In genomic region chr1:172507001-172507400, GRCm38 (mm10) we compare ENCODE assay signal across 17 mouse cellular contexts. TPM values are rescaled to one million over a fixed set of nuclear protein-coding genes. Genes with fewer than 3 reads are reported as not detected.
DNase-seq lines count a peak whose midpoint lies in the region; ATAC-seq and TF ChIP-seq lines count a peak whose summit lies in the region.
"Had no signal": no experiment of that assay in that cellular context is flagged by ENCODE, and none has a peak within 500 bp of the region (broad histone marks: within the 10 kb centered on the region; RNA-seq: fewer than 3 reads in every experiment).

No protein-coding gene starts in this region.

- no peaks in the 10 kb centered on the region for H3K9me3 ChIP-seq in lung, embryonic 15.5 days
- H3K9me3 ChIP-seq in heart, embryonic 16.5 days (replicated peaks; ENCODE audit: control insufficient read depth, low read length) = no peaks in the 10 kb centered on the region
- H3K9me3 ChIP-seq: hindbrain, embryonic 10.5 days had no signal

- H3K4me1 ChIP-seq in lung, embryonic 15.5 days = peaks cover 74% of the 10 kb centered on the region
- peaks cover 38% of the 10 kb centered on the region for H3K4me1 ChIP-seq in heart, embryonic 16.5 days (ENCODE audit: control insufficient read depth, insufficient read depth, low read length)

- peaks cover 46% of the 10 kb centered on the region for H3K36me3 ChIP-seq in lung, embryonic 15.5 days
- peaks cover 34% of the 10 kb centered on the region for H3K36me3 ChIP-seq in heart, embryonic 16.5 days (ENCODE audit: control insufficient read depth, insufficient read depth)

- H3K4me2 ChIP-seq in lung, embryonic 15.5 days = no peak overlapping the region
- no peak overlapping the region for H3K4me2 ChIP-seq in heart, embryonic 16.5 days (ENCODE audit: low read depth, low read length)

- WGBS in lung, embryonic 15.5 days = 33% methylated on average over 5 of the region's 5 CpGs
- 49% methylated on average over 5 of the region's 5 CpGs for WGBS in heart, embryonic 16.5 days

- no peak overlapping the region for H3K27ac ChIP-seq in gastrocnemius, adult 2 months
- H3K27ac ChIP-seq in lung, embryonic 15.5 days = 0 out of 2 replicates have a peak overlapping the region, but pooled peaks have one; percentile 25
- peak overlapping the region; percentile 34; the same call in 1 of the 2 replicates for H3K27ac ChIP-seq in heart, embryonic 16.5 days (ENCODE audit: low read length)
- H3K27ac ChIP-seq: hindbrain, embryonic 10.5 days; macrophage had no signal

- H3K4me3 ChIP-seq in gastrocnemius, adult 2 months = no peak overlapping the region
- H3K4me3 ChIP-seq in lung, embryonic 15.5 days = no peak overlapping the region
- no peak overlapping the region for H3K4me3 ChIP-seq in heart, embryonic 16.5 days (ENCODE audit: low read length)
- H3K4me3 ChIP-seq: hindbrain, embryonic 10.5 days had no signal

- H3K9ac ChIP-seq in lung, embryonic 15.5 days = no peak overlapping the region
- H3K9ac ChIP-seq in heart, embryonic 16.5 days (ENCODE audit: low read length) = no peak overlapping the region
- H3K9ac ChIP-seq: forebrain, postnatal 0 days had no signal

- H3K27me3 ChIP-seq in lung, embryonic 15.5 days = no peaks in the 10 kb centered on the region
- no peaks in the 10 kb centered on the region for H3K27me3 ChIP-seq in heart, embryonic 16.5 days (ENCODE audit: control insufficient read depth, insufficient read depth, low read length)

- intact Hi-C loops in gastrocnemius, adult 2 months (cut with DNase I) = no loop called here
- intact Hi-C loops in gastrocnemius, postnatal 36 days (cut with DNase I) = no loop called here

- ATAC-seq in lung, embryonic 15.5 days (ENCODE audit: borderline replicate concordance, extremely low read depth, low FRiP score, low TSS enrichment) = peak; percentile 46; the same call in 1 of the 2 replicates
- no peak for ATAC-seq in heart, embryonic 16.5 days (replicated peaks; ENCODE audit: extremely low read depth, insufficient read depth, low FRiP score)
- 0 out of 2 replicates have a peak, but pooled peaks have one; percentile 9 for ATAC-seq in megakaryocyte, adult 5-6 weeks (ENCODE audit: poor library complexity, severe bottlenecking)
- ATAC-seq: forebrain, postnatal 0 days had no signal

- peak; percentile 33 for DNase-seq in gastrocnemius, adult 2 months
- no peak for DNase-seq in gastrocnemius, postnatal 36 days
- DNase-seq in lung, postnatal 14 days = no peak
- DNase-seq in spleen, postnatal 36 days (ENCODE audit: low spot score in 2 of 2) = no peak
- no peak for DNase-seq in cerebellum, adult 9-10 months
- DNase-seq: B cell, adult 2 months; forebrain, postnatal 0 days; layer of hippocampus, adult 9-11 months; midbrain, embryonic 14.5 days; thymus, postnatal 36 days had no signal

- TF ChIP-seq CTCF in gastrocnemius, adult 2 months (IDR thresholded peaks at IDR 0.05) = no peak

RNA-seq across cellular contexts. Expression of gene Tagln2, which starts 7.2 kb away (rescaled TPM):
- 10 to 100 TPM; 16.4 to 23.4 TPM for total RNA-seq in gastrocnemius, adult 2 months (2021)
- total RNA-seq in gastrocnemius, postnatal 36 days (2021) = 10 to 100 TPM; 20.4 to 23.5 TPM
- 541 and 580 TPM in 2 replicates for polyA plus RNA-seq in lung, embryonic 15.5 days (2015; fragmentation: Nextera tagmentation; extraction: Ambion mirVana)
- 323 and 328 TPM in 2 replicates for polyA plus RNA-seq in heart, embryonic 16.5 days (2015; fragmentation: Nextera tagmentation; extraction: Ambion mirVana)
- total RNA-seq in megakaryocyte, adult 5-6 weeks (2015) = 667 and 741 TPM in 2 replicates
- total RNA-seq in megakaryocyte, adult 5-6 weeks (2017) = 334 and 340 TPM in 2 replicates

RNA-seq across cellular contexts. Expression of gene Cfap45, which starts 13.6 kb away (rescaled TPM):
- not detected for total RNA-seq in gastrocnemius, adult 2 months (2021)
- total RNA-seq in gastrocnemius, postnatal 36 days (2021) = under 1 TPM in 1 of 2 experiments, not detected in 1; 0.33 TPM
- 8.1 and 10.7 TPM in 2 replicates for polyA plus RNA-seq in lung, embryonic 15.5 days (2015; fragmentation: Nextera tagmentation; extraction: Ambion mirVana)
- 3.0 and 3.2 TPM in 2 replicates for polyA plus RNA-seq in heart, embryonic 16.5 days (2015; fragmentation: Nextera tagmentation; extraction: Ambion mirVana)
- total RNA-seq in megakaryocyte, adult 5-6 weeks (2015) = not detected in 2 replicates
- total RNA-seq in megakaryocyte, adult 5-6 weeks (2017) = 0.11 TPM in 1 of 2 replicates, not detected in the other
- total RNA-seq: gastrocnemius, adult 8-10 months had no signal
- polyA plus RNA-seq: liver, adult 2 months had no signal

RNA-seq across cellular contexts. Expression of gene Igsf9, which starts 25.4 kb away (rescaled TPM):
- total RNA-seq in gastrocnemius, adult 2 months (2021) = under 1 TPM in 1 of 2 experiments, not detected in 1; 0.67 TPM
- under 1 TPM; 0.36 to 0.59 TPM for total RNA-seq in gastrocnemius, postnatal 36 days (2021)
- polyA plus RNA-seq in lung, embryonic 15.5 days (2015; fragmentation: Nextera tagmentation; extraction: Ambion mirVana) = 21.7 and 22.5 TPM in 2 replicates
- 3.3 and 4.8 TPM in 2 replicates for polyA plus RNA-seq in heart, embryonic 16.5 days (2015; fragmentation: Nextera tagmentation; extraction: Ambion mirVana)
- total RNA-seq in megakaryocyte, adult 5-6 weeks (2015) = 0.20 and 1.9 TPM in 2 replicates
- 0.16 TPM in 1 of 2 replicates, not detected in the other for total RNA-seq in megakaryocyte, adult 5-6 weeks (2017)

RNA-seq across cellular contexts. Expression of gene Slamf9, which starts 31.8 kb away (rescaled TPM):
- under 1 TPM in 1 of 2 experiments, not detected in 1; 0.22 TPM for total RNA-seq in gastrocnemius, adult 2 months (2021)
- under 1 TPM; 0.20 to 0.33 TPM for total RNA-seq in gastrocnemius, postnatal 36 days (2021)
- 0.31 and 0.51 TPM in 2 replicates for polyA plus RNA-seq in lung, embryonic 15.5 days (2015; fragmentation: Nextera tagmentation; extraction: Ambion mirVana)
- 0.77 and 0.95 TPM in 2 replicates for polyA plus RNA-seq in heart, embryonic 16.5 days (2015; fragmentation: Nextera tagmentation; extraction: Ambion mirVana)
- total RNA-seq in megakaryocyte, adult 5-6 weeks (2015) = 2.3 and 3.1 TPM in 2 replicates
- total RNA-seq in megakaryocyte, adult 5-6 weeks (2017) = 0.11 and 1.5 TPM in 2 replicates
- total RNA-seq: gastrocnemius, adult 8-10 months had no signal
- polyA plus RNA-seq: hindbrain, embryonic 10.5 days; midbrain, embryonic 14.5 days had no signal

RNA-seq across cellular contexts. Expression of gene Vsig8, which starts 48.7 kb away (rescaled TPM):
- total RNA-seq in gastrocnemius, adult 2 months (2021) = not detected
- total RNA-seq in gastrocnemius, postnatal 36 days (2021) = not detected
- polyA plus RNA-seq in lung, embryonic 15.5 days (2015; fragmentation: Nextera tagmentation; extraction: Ambion mirVana) = 0.24 and 0.47 TPM in 2 replicates
- polyA plus RNA-seq in heart, embryonic 16.5 days (2015; fragmentation: Nextera tagmentation; extraction: Ambion mirVana) = 0.32 and 0.55 TPM in 2 replicates
- not detected in 2 replicates for total RNA-seq in megakaryocyte, adult 5-6 weeks (2015)
- not detected in 2 replicates for total RNA-seq in megakaryocyte, adult 5-6 weeks (2017)
- total RNA-seq: gastrocnemius, adult 8-10 months; liver, adult 2 months had no signal
- polyA plus RNA-seq: hindbrain, embryonic 10.5 days; liver, adult 2 months had no signal

Comparison
In these comparisons a context has a peak if more than half of its experiments do, and no peak if none do; other contexts are left out.
1. RNA of gene Tagln2, which starts 7.2 kb away (total RNA-seq): 334 to 741 TPM in megakaryocyte, adult 5-6 weeks; 20.4 to 23.5 TPM in gastrocnemius, postnatal 36 days and 16.4 to 23.4 TPM in gastrocnemius, adult 2 months; every median in the first group is over 10 times any median in the second.